Mouse (Mus musculus) CD4-positive, CD25-positive, alpha-beta regulatory T cell, adult 9 weeks (primary cell): ENCODE results near the gene Kcnj6. TPM values are rescaled to one million over a fixed set of nuclear protein-coding genes. Genes with fewer than 3 reads are reported as not detected.

Experiments used
- polyA plus RNA-seq: library from polyadenylated mRNA; unstranded; fragments of 100-300 nt; shearing (Covaris generic); gene quantifications from one replicate; pipeline ENCODE4 v1.2.1, GENCODE M21; 2017

Gene Kcnj6
- polyA plus RNA-seq = 0.07 TPM

GRCm38 (mm10) chr16:94997340-94997849 is at the start of gene Kcnj6:
Gene Kcnj6 (minus strand): TSS chr16:94997701.

